Mouse (Mus musculus): Measurements from ENCODE around the gene Nup37.

GRCm38 (mm10) chr10:88162096-88162495, 15.3 kb downstream of the Nup37 start:
- TF ChIP-seq POLR2A (IDR thresholded peaks at IDR 0.05; ENCODE audit: borderline replicate concordance, extremely low read depth, insufficient read depth, insufficient read length, poor library complexity, severe bottlenecking) (no peak), CTCF (IDR thresholded peaks at IDR 0.05; ENCODE audit: borderline replicate concordance, extremely low read depth, insufficient read depth, insufficient read length) (no peak)

Data from brain, embryonic 14.5 days (tissue).